Mouse (Mus musculus) ES-Bruce4 (cell line): ENCODE data around the gene Nwd2.

Source experiments
- EP300 ChIP-seq: IDR thresholded peaks from 2 replicates; pipeline ENCODE4 v1.6.1; 2011; ENCODE audit warnings: low read depth, low read length; ENCODE audit not compliant: insufficient read depth
- POLR2A ChIP-seq: IDR thresholded peaks from one replicate; pipeline ENCODE4 v1.8.1; 2011; ENCODE audit warnings: low read length; ENCODE audit not compliant: insufficient read depth

DNA sequence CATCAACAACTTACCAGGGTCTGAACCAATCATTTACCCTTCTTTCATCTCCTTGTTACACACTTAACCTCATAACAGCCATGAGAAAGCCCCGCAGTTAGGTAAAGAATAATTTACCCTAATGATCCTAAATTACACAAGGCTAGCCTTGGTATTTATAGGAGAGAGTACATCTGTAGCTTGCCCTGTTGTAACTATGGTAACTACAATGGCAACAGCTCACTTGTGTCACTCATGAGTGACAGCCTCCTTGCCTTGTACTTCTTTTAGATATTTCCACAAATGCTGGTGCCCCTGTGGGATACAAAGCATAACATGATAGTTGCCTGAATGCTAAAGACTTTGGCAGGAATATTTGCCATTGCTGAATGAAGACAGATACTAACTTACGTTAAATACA, 99.4 kb downstream of the Nwd2 start:
- TF ChIP-seq EP300 (no peak), POLR2A (no peak)
